Mouse (Mus musculus) G1E (cell line): ENCODE measurements around the gene C1qtnf9. TPM values are rescaled to one million over a fixed set of nuclear protein-coding genes. Genes with fewer than 3 reads are reported as not detected.

Experiments used
- ATAC-seq: 2 replicates; pipeline ENCODE4 v1.8.0; 2016; ENCODE audit warnings: mild to moderate bottlenecking; ENCODE audit not compliant: insufficient number of reproducible peaks, poor library complexity, low FRiP score, severe bottlenecking; ENCODE audit errors: extremely low read depth
- DNase-seq: peaks from one replicate; pipeline ENCODE4 v3.0.0; 2012; ENCODE audit warnings: low spot score
- H3K27me3 ChIP-seq: 2 replicates; pipeline ENCODE4 v1.6.1; 2012; ENCODE audit warnings: mild to moderate bottlenecking, low read length, inconsistent platforms; ENCODE audit not compliant: insufficient read depth
- H3K36me3 ChIP-seq: replicated peaks from 2 replicates; pipeline ENCODE3; 2012; ENCODE audit warnings: mild to moderate bottlenecking, inconsistent platforms
- H3K4me1 ChIP-seq: 2 replicates; pipeline ENCODE4 v1.6.1; 2012; ENCODE audit warnings: low read depth, low read length, inconsistent platforms, mixed read lengths; ENCODE audit not compliant: insufficient read depth
- H3K4me3 ChIP-seq: 2 replicates; pipeline ENCODE4 v1.5.1; 2012; ENCODE audit warnings: low read depth, mild to moderate bottlenecking, inconsistent platforms, low read length, moderate library complexity, mixed read lengths
- H3K9me3 ChIP-seq: replicated peaks from 2 replicates; pipeline ENCODE4 v1.6.1; 2012; ENCODE audit warnings: inconsistent platforms
- CTCF ChIP-seq: IDR thresholded peaks from 2 replicates; pipeline ENCODE4 v1.5.1; 2012; ENCODE audit warnings: low read depth, low read length, inconsistent platforms, mixed read lengths
- GATA1 ChIP-seq: IDR thresholded peaks from 2 replicates; pipeline ENCODE4 v1.6.1; 2012; ENCODE audit warnings: borderline replicate concordance, low read length, inconsistent platforms, mixed read lengths
- GATA2 ChIP-seq: IDR thresholded peaks from 2 replicates; pipeline ENCODE4 v1.6.1; 2012; ENCODE audit warnings: low read depth, low read length, inconsistent platforms, borderline replicate concordance
- POLR2AphosphoS5 ChIP-seq: IDR thresholded peaks from 2 replicates; pipeline ENCODE4 v1.6.1; 2012; ENCODE audit warnings: low read depth, low read length, inconsistent platforms; ENCODE audit not compliant: insufficient replicate concordance
- TAL1 ChIP-seq: conservative IDR thresholded peaks from 2 replicates; pipeline ENCODE4 v1.6.1; 2012; ENCODE audit warnings: low read depth, low read length, inconsistent platforms, mixed read lengths
- polyA plus RNA-seq: library from polyadenylated mRNA; stranded (reverse); fragments of >175 nt; gene quantifications from 2 replicates; pipeline ENCODE4 v1.2.3, GENCODE M21; 2012
- total RNA-seq, 2 experiments: library from RNA; stranded (forward) in 1 of 2; stranded (reverse) in 1 of 2; fragments of 200-1000 nt in 1 of 2; fragments of >200 nt in 1 of 2; fragmentation: Nextera tagmentation in 1 of 2; gene quantifications; 2 replicates each; pipeline ENCODE4 v1.2.3; 2014 to 2017

The C1qtnf9 gene
- total RNA-seq (2014; fragmentation: Nextera tagmentation), result not detected in 2 replicates
- total RNA-seq (2017), result 0.12 and 0.16 TPM in 2 replicates
- polyA plus RNA-seq, result not detected in 2 replicates

DNA sequence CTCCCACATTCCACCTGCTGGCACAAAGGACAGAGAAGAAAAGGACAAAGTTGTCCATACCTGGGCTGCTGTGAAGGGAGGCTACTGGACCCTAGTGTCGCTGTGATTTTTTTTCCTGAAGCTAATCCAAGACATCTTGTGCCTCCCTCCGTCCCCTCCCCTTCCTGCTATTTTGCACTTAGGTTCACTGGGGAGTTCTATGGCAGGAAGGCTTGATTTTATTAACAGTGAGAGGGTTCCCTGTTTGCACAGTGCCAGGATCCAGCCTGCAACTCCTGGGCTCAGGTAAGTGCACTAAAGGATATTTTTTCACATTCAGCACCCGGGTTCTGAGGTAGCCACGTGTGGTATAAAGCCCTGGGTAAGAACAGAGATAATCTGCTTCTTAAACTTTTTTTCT, at the start of gene C1qtnf9:
Gene C1qtnf9, plus strand, starts transcription at position 251 of the 400 bp plus-strand sequence.
- no peak for ATAC-seq
- Histone ChIP-seq H3K9me3 (no peaks in the 10 kb centered on the region), H3K4me3 (no peak within 1 kb of the TSS), H3K4me1 (peaks cover 3% of the 10 kb centered on the region), H3K27me3 (peaks cover 27% of the 10 kb centered on the region; the same call in 1 of the 2 replicates), H3K36me3 (no peaks in the 10 kb centered on the region)
- no peak for TF ChIP-seq GATA1
- TF ChIP-seq CTCF, result no peak
- no peak for TF ChIP-seq GATA2
- no peak for DNase-seq

GRCm38 (mm10) chr14:60721304-60721703, 46.6 kb upstream of the C1qtnf9 start:
- H3K4me1 ChIP-seq, result no peaks in the 10 kb centered on the region
- no peak for ATAC-seq
- no peak for DNase-seq
- H3K36me3 ChIP-seq, result no peaks in the 10 kb centered on the region
- H3K9me3 ChIP-seq, result no peaks in the 10 kb centered on the region
- H3K4me3 ChIP-seq, result no peak overlapping the region
- TF ChIP-seq TAL1 (no peak), GATA1 (no peak), CTCF (no peak), POLR2AphosphoS5 (no peak), GATA2 (no peak)
- H3K27me3 ChIP-seq, result no peaks in the 10 kb centered on the region; the same call in 1 of the 2 replicates

GRCm38 (mm10) chr14:60721938-60722337, 46.0 kb upstream of the C1qtnf9 start:
- TF ChIP-seq POLR2AphosphoS5 (no peak), GATA2 (no peak), CTCF (no peak), TAL1 (no peak), GATA1 (no peak)
- Histone ChIP-seq H3K4me1 (no peaks in the 10 kb centered on the region), H3K27me3 (peaks cover 2% of the 10 kb centered on the region), H3K4me3 (no peak overlapping the region), H3K9me3 (no peaks in the 10 kb centered on the region), H3K36me3 (no peaks in the 10 kb centered on the region)
- DNase-seq, result no peak
- ATAC-seq, result no peak

DNA sequence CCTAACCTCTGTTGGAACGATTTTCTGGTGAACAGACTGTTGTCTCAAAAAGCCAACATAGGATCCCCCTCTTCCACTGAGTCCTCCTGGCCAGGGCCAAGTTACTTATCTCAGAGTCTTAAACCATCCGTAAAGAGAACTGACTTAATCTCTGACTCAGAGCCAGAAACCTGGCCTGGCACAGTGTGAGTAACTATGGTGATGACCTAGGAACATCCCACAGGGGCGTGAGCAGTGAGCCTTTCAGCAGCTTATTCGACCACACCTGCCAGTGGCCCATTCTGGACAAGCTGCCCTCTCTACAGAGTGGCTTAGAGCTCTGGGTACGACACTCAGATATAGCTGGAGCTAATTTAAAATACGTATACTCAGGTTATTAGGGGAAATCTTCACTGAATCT, 41.8 kb upstream of the C1qtnf9 start:
- ATAC-seq, result no peak
- H3K27me3 ChIP-seq, result peaks cover 6% of the 10 kb centered on the region
- no peaks in the 10 kb centered on the region for H3K36me3 ChIP-seq
- no peaks in the 10 kb centered on the region for H3K4me1 ChIP-seq
- H3K4me3 ChIP-seq, result no peak overlapping the region
- H3K9me3 ChIP-seq, result no peaks in the 10 kb centered on the region
- no peak for TF ChIP-seq CTCF
- no peak for TF ChIP-seq POLR2AphosphoS5
- no peak for TF ChIP-seq GATA2
- TF ChIP-seq GATA1, result no peak
- TF ChIP-seq TAL1, result no peak
- DNase-seq, result no peak

DNA sequence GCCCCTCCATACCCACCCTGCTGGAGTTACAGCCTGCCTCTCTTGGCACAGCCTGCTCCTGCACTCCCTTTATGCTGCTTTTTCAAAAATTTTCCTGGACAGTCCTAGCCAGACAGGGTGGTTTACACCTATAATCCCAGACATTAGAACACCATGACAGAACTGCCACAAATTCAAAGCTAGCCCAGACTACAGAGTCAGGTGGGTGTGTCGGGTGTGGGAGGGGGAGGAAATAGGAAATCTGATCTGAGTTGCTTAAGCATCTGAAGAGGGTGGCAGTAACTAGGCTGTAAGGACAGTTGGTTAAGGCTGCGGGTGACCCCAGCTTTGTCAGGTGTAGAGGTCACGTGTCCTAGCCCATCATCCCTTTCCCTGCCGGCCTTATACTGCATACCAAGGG, 40.8 kb upstream of the C1qtnf9 start:
- Histone ChIP-seq H3K9me3 (no peaks in the 10 kb centered on the region), H3K27me3 (peaks cover 6% of the 10 kb centered on the region), H3K4me3 (no peak overlapping the region), H3K4me1 (no peaks in the 10 kb centered on the region), H3K36me3 (no peaks in the 10 kb centered on the region)
- TF ChIP-seq TAL1 (no peak), CTCF (no peak), GATA1 (no peak), GATA2 (no peak), POLR2AphosphoS5 (no peak)
- ATAC-seq (no peak), DNase-seq (no peak)

DNA sequence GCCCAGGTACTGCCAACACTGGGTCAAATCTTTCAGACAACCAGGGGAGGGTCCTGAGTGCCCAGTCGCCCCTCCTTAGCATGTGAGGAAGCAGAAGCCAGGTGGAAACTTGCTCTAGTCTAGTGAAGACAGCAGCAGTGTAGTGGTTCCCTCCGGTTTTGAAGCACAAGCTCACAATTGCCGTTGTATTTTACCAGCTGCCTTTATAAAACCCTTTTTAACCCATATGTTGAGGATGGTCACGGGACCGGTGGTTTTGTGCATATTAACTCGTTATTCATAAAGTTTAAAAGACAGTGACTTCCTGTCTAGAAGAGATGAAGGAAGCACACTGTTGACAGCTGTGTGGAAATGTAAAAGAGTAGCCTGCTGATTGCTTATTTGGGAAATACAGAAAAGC, 35.9 kb upstream of the C1qtnf9 start:
- no peaks in the 10 kb centered on the region for H3K36me3 ChIP-seq
- H3K27me3 ChIP-seq, result peaks cover 19% of the 10 kb centered on the region
- H3K4me1 ChIP-seq, result 0 out of 2 replicates have a peak, but pooled peaks cover 3% of the 10 kb centered on the region
- no peak overlapping the region for H3K4me3 ChIP-seq
- no peaks in the 10 kb centered on the region for H3K9me3 ChIP-seq
- TF ChIP-seq TAL1, result no peak
- no peak for TF ChIP-seq GATA2
- TF ChIP-seq GATA1, result no peak
- TF ChIP-seq POLR2AphosphoS5, result no peak
- no peak for TF ChIP-seq CTCF
- DNase-seq (no peak), ATAC-seq (no peak)

DNA sequence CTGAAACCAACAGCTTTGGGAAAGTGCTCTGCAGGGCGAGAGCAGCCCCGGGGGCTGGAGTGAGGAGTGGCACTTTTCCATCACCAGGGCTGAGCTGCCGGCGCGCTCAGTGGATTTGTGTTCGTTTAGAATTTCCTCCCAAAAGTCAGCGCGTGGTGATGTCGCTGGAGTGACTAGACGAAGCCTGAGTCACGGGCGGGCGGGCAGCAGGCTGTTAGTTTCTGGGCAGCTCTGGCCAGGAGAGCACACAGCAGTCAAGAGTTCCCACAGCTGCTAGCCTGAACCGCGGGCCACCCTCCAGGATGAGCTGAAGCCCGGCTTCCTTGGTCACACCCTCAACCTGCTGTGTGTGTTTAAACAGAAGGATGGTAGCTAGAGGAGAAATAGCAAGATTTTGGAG, 35.1 kb upstream of the C1qtnf9 start:
- no peak overlapping the region for H3K4me3 ChIP-seq
- TF ChIP-seq CTCF (no peak), POLR2AphosphoS5 (no peak)
- ATAC-seq (no peak), DNase-seq (no peak)
- peaks cover 5% of the 10 kb centered on the region; the same call in 1 of the 2 replicates for H3K4me1 ChIP-seq
- no peaks in the 10 kb centered on the region for H3K9me3 ChIP-seq
- peaks cover 16% of the 10 kb centered on the region for H3K27me3 ChIP-seq
- H3K36me3 ChIP-seq, result no peaks in the 10 kb centered on the region
